Mouse (Mus musculus): ENCODE data around the gene Ugt1a6a. TPM values are rescaled to one million over a fixed set of nuclear protein-coding genes. Genes with fewer than 3 reads are reported as not detected.

Ugt1a6a gene
- total RNA-seq, 2 experiments from 2014 or later = 0.32 TPM; not detected in 1

- intact Hi-C loops (cut with DNase I) = no loop called here
- DNase-seq (ENCODE audit: extremely low spot score in 1 of 2, low spot score in 2 of 2) = peak in 1 of 2 experiments; percentile 65
These were observed 100.7 kb downstream of the Ugt1a6a start for GRCm38 (mm10) chr1:88235046-88235893.

DNA sequence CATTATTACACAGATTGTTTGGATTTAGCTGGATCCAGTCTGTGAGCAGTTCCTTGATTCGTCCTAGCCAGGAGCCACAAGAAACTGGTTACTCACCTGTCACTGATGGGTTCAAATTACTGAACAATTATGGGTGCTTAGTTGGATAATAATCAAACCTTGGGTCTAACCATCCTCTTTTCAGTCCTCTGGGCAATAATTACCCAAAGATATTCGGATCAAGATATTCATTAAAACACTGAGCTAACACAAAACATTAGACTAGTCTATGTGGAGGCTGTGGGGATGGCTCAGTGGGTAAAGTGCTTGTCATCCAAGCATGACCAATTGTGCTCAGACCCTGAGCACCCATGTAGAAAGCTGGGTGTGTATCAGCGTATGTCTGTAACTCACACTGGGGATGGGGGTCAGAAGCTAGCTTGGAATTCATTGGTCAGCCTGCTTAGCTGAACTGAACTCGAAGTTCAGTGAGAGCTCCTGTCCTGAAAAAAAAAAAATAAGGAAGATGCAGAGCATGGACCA, 101.3 kb downstream of the Ugt1a6a start:
- DNase-seq (ENCODE audit: extremely low spot score in 1 of 2, low spot score in 2 of 2) = peak in 1 of 2 experiments; percentile 21
- intact Hi-C loops (cut with DNase I) = no loop called here

DNA sequence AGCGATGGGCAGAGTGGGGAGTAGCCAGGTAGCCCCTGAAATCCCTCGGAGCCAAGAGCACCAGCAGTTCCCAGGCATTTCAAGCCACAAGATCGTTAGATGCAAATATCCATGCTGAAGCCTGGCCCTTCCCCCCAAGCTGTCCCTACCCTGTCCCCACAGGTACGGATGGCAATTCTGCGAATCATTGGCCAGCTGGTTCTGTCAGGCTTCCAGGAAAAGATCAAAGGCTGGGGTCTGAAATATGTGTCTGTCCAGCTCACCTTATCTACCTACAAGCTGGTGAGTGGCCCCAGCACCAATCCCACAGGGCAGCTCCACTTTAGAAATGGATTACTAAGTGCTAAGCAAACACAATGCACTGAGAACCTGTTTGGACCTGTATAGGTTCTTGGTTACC, 102.7 kb downstream of the Ugt1a6a start:
- DNase-seq (ENCODE audit: extremely low spot score in 1 of 2, low spot score in 2 of 2) = peak in 1 of 2 experiments; percentile 48
- intact Hi-C loops (cut with DNase I) = no loop called here

DNA sequence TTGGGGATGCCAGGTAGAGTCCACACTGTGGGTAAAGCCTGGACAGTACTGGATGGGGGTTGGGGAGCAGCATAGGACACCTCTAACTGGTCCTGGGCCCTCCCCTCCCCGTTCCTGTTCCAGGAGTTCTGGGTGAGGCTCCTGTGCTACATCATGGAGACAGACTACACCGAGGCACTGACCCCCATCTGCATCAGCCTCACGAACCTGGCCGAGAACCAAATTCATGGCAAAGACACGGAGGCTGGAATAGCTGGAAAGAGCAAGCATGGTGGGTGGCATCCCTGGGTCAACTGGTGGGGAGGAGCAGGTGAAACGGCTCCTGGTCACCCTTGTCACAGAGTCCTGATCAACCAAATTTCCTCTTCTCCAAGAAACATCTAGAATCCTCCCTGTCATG, 104.2 kb downstream of the Ugt1a6a start:
- intact Hi-C loops (cut with DNase I) = no loop called here
- peak in 1 of 2 experiments; percentile 73 for DNase-seq (ENCODE audit: extremely low spot score in 1 of 2, low spot score in 2 of 2)

DNA sequence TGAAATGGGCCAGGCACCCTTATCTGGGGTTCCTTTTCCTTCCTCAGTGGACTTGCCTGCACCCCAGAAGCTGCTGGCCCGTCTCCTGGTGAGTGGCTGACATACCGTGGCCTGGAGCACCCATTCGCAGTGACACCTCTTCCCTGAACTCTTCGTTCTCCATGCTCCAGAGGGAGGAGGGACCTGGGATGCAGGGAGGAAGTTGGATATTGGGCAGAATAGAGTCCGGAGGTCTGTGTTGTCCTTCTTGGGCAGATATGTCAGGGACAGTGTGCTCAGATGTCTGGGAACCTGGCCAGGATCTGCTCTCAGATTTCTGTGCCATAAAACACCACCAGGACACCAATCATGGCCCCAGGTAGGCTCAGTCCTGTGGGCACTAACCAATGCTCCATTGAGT, 105.5 kb downstream of the Ugt1a6a start:
- DNase-seq (ENCODE audit: extremely low spot score in 1 of 2, low spot score in 2 of 2) = peak in 1 of 2 experiments; percentile 57
- intact Hi-C loops (cut with DNase I) = no loop called here

DNA sequence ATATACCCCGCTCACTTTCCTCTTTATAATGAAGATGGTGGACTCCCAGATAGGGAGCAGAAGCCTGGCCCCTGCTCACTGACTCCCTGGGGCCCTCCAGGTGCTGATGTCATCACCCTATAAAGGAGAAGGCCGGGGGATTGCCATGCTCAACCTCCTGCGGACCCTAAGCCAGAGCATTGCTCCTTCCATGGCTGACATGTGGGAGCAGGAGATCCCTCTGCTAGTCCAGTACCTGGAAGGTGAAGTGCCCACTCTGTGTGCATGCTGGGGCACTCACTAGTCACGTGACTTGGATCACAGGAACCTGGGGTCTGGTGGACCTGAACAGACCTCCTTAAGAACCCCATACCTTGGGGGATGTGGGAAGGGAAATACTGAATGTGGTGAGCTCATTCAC, 106.0 kb downstream of the Ugt1a6a start:
- peak in 1 of 2 experiments; percentile 51 for DNase-seq (ENCODE audit: extremely low spot score in 1 of 2, low spot score in 2 of 2)
- intact Hi-C loops (cut with DNase I) = no loop called here

- intact Hi-C loops (cut with DNase I) = no loop called here
- peak in 1 of 2 experiments; percentile 55 for DNase-seq (ENCODE audit: extremely low spot score in 1 of 2, low spot score in 2 of 2)
These were observed 109.3 kb downstream of the Ugt1a6a start for GRCm38 (mm10) chr1:88243861-88244260.

DNA sequence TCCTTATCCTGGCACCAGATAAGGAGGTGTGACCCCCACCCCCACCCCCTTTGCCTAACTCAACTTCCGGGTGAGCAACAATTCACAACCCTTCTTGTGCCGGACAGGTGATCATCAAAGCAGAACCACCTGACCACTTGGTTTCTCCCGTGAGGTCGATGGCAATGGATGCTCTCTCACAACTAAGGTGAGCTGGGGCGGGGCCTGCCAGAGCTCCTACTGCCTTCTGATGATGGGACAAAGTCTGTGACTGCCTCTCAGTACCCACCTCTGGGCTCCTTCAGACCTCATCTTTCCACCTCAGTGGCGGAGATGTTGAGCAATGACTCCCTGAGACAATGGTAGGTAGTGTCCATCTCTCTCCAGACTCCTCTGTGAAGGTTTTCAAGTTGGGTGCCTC, 111.3 kb downstream of the Ugt1a6a start:
- intact Hi-C loops (cut with DNase I) = no loop called here
- DNase-seq (ENCODE audit: extremely low spot score in 1 of 2, low spot score in 2 of 2) = peak in 1 of 2 experiments; percentile 61

DNA sequence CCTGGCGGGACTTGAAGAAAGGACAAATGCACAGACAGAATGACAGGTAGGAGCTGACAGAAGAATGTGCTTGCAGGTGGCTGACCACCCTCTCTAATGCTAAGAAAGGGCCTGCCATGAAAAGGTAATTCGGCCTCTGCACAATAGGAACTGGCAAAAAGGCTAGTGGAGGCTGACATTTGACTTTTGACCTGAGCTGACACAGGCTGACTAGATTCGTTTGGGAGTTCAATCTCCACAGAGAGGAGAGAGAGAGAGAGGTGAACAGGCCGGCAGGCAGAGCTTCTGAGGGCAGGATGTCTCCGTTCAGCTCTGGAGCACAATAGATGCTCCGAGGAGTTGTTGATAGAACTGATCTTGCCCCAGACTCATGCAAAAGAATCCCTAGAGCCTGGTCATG, 111.8 kb downstream of the Ugt1a6a start:
- intact Hi-C loops (cut with DNase I) = no loop called here
- peak in 1 of 2 experiments; percentile 34 for DNase-seq (ENCODE audit: extremely low spot score in 1 of 2, low spot score in 2 of 2)

DNA sequence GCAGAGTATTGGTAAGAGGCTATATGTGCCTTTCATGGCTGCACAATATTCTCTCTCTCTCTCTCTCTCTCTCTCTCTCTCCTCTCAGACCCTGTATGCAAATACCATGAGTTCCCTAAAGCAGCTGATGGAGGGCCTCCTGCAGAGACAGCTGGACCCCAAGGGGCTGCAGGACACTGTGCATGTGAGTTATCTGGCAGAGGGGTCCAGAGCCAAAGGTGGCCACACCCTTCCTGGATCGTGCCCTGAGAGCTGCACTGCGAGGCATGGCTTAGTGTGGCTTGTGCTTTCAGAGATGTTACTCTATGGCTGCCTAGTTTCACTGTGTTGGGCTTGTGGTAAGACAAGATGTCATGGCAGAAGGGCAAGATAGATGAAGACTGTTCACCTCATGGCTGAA, 113.1 kb downstream of the Ugt1a6a start:
- DNase-seq (ENCODE audit: extremely low spot score in 1 of 2, low spot score in 2 of 2) = peak in 1 of 2 experiments; percentile 57
- intact Hi-C loops (cut with DNase I) = no loop called here

GRCm38 (mm10) chr1:88248658-88249057, 114.0 kb downstream of the Ugt1a6a start:
- intact Hi-C loops (cut with DNase I) = no loop called here
- peak in 1 of 2 experiments; percentile 81 for DNase-seq (ENCODE audit: extremely low spot score in 1 of 2, low spot score in 2 of 2)

DNA sequence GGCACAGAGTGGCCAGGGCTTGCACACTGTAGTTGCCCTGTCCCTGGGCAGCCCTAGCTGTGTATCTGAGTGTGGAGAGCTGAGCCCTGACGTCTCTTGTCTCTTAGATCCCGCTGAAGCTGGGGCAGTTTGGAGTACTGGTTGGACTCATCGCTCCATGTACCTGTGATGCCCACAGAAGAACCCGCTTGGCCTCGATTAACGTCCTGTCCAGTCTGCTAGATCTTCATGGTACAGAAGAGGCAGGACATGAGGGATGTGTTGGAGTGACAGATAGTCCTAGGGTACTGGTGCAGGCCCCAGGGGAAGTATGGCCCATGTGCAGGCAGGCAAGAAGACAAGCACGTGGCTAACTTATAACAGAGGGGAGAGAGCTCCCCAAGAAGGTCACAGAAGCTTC, 115.0 kb downstream of the Ugt1a6a start:
- peak in 1 of 2 experiments; percentile 43 for DNase-seq (ENCODE audit: extremely low spot score in 1 of 2, low spot score in 2 of 2)
- intact Hi-C loops (cut with DNase I) = no loop called here

DNA sequence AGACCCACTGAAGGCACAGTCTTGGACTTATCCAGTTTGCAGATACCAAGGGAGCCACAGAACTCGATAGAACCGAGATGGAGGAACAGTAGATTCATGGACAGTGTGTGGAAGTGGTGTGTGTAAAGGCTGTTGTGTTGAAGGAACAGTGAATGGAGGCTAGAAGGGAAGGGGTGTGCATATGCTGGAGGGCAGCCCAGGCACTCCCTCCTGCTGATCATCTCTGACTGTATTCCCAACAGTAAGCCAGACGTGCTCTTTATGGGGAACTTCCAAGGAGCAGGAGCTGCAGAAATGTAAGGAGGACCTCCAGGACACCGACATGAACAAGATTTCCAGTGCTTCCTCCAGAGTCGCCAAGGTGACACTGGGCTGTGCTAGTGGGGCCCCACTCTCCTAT, 115.4 kb downstream of the Ugt1a6a start:
- intact Hi-C loops (cut with DNase I) = no loop called here
- peak in 1 of 2 experiments; percentile 32 for DNase-seq (ENCODE audit: extremely low spot score in 1 of 2, low spot score in 2 of 2)

DNA sequence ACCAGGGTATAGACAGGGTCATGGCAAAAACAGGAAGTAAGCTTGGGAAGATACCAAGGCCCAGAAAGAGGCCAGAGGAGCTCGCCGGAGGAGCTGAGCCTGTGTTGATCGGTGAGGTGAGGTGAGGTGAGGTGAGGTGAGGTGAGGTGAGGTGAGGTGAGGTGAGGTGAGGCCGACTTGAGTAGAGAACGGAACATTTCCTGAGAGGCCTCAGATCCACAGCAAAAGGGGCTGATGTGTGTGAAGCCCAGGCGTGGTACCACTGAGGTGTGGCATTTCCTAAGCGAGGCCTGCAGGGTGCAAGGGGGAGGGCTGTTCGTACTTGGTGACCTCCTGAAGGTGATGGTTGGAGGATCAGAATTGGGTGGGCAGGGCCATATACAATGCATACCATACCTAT, 118.5 kb downstream of the Ugt1a6a start:
- intact Hi-C loops (cut with DNase I) = no loop called here
- peak in 1 of 2 experiments; percentile 54 for DNase-seq (ENCODE audit: extremely low spot score in 1 of 2, low spot score in 2 of 2)

- DNase-seq (ENCODE audit: extremely low spot score in 1 of 2, low spot score in 2 of 2) = peak in 1 of 2 experiments; percentile 36
- intact Hi-C loops (cut with DNase I) = no loop called here
These were observed 118.9 kb downstream of the Ugt1a6a start for GRCm38 (mm10) chr1:88253540-88253939.

GRCm38 (mm10) chr1:88254793-88255465, 120.3 kb downstream of the Ugt1a6a start:
- peak in 1 of 2 experiments; percentile 76 for DNase-seq (ENCODE audit: extremely low spot score in 1 of 2, low spot score in 2 of 2)
- intact Hi-C loops (cut with DNase I) = no loop called here

DNA sequence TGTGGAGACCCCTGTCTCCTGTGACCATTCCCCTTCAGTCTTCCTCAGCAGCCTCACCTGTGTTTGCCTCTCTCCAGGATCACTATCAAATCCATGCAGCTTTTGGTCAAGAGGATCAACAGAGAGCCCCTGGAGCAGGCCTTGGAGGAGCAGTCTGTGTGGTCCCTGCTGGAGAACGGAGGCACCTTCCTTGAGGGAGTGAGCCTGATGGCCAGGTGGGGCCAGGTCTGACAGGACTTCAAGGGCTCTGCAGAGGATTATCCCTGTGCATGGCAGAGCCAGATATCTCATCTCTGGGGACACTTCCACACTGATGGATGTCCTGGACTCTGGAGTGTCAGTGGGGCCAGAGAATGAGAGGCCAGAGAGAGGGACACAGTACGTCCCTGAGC, 120.9 kb downstream of the Ugt1a6a start:
- DNase-seq (ENCODE audit: extremely low spot score in 1 of 2, low spot score in 2 of 2) = peak in 1 of 2 experiments; percentile 64
- intact Hi-C loops (cut with DNase I) = no loop called here

- DNase-seq (ENCODE audit: extremely low spot score in 1 of 2, low spot score in 2 of 2) = peak in 1 of 2 experiments; percentile 83
- intact Hi-C loops (cut with DNase I) = no loop called here
These were observed 121.6 kb downstream of the Ugt1a6a start for GRCm38 (mm10) chr1:88255989-88256754.

All from left cerebral cortex, postnatal 10 days (tissue).